Mouse (Mus musculus): ENCODE measurements at regions not wholly inside any gene's neighbourhood (a gene's known extent, or its start where the extent isn't known, plus 50 kb on each side); places are given as distances from the start of the nearest gene placed in this dataset.

DNA sequence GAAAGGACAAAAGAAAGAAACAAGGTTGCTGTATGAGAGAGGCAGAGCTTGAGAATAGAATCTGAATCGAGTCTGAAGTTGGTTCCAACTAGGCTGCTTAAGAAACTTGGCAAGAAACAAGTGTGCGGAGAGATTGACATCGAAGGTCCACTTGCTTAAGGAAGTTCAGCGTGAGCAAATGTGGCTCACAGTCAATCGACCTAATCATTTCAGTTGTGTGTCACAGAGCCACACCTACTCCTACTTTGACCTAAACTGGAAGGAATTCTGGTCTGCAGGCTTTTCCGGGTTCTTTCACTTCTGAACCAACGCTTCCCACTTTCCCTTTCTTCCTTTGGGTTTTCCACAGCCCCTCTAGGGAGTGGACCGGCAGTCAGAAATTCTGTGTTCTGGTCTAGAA is 313.8 kb upstream of the Ubash3b start:
- TF ChIP-seq TAL1 (IDR thresholded peaks at IDR 0.05; ENCODE audit: low read length), result no peak
- TF ChIP-seq GATA1 (IDR thresholded peaks at IDR 0.05; ENCODE audit: low read length), result no peak
